Mouse (Mus musculus): Measurements from ENCODE around the gene Adrm1.

Adrm1 gene

DNA sequence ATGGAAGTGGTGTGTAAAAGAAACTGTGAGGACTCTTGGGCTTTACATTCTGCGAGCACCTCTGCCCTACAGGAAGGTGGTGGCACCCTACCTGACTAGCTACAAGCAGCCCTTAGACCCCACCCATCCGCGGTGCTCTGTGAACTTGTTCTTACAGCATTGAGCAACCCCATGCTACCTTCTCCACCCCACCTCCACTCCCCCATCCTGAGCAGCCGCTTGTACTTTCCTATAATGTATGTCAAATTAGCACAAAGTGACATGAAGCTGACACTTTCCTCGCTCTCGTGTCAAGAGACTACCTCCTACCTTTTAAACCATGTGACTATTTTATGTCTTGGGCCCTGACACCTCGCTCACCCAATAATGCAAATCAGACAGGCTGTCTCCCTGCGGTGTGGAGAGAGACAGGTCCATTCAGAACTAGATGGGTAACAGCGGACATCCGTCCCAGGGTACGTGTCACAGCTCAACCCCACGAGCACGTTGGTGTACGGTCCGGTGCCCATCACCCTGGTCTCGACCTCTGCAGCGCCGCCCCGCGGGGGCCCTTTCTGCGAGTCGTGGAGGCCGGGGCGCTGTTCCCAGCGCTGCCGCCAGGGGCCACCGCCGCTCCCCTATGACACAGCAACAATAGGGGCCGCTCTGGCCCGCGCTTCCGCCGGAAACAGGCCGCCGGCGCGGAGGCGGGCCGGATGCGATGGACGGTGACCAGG, at the start of gene Adrm1:
Gene Adrm1, plus strand, starts transcription at position 680 of the 716 bp plus-strand sequence.
- DNase-seq (ENCODE audit: low spot score), result peak; percentile 96

DNA sequence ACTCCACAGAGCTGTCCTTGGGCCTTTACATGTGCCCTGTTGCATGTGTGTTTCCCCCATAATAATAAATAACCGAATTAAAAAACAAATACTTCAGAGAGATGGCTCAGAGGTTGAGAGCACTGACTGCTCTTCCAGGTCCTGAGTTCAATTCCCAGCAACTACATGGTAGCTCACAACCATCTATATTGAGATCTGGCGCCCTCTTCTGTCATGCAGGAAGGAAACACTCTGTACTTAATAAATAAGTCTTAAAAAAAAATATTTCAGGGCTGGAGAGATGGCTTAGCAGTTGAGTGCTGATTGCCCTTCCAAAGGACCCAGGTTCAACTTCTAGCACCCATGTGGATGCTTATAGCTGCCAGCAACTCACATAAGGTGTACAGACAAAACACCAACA, 47.1 kb upstream of the Adrm1 start:
- DNase-seq (ENCODE audit: low spot score), result no peak

DNA sequence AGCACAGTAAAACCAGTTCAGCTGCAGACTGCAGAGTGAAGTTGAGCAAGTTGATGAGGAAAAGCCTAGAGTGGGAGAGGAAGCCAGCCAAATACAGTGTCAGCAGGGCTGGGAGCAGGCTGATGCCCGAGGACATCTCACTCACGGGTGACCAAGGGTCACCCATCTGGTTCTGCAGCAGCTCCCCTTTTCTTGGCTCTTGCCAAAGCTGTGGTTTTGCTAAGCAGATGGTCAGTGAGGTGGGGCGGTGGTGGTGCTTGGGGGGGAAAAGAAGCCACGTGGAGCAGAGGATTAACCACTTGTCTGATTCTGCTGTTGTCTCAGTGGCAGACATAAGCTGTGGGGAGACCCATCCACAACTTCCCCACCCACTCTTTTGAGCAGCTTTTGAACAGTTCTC, 45.1 kb upstream of the Adrm1 start:
- peak; percentile 40 for DNase-seq (ENCODE audit: low spot score)

DNA sequence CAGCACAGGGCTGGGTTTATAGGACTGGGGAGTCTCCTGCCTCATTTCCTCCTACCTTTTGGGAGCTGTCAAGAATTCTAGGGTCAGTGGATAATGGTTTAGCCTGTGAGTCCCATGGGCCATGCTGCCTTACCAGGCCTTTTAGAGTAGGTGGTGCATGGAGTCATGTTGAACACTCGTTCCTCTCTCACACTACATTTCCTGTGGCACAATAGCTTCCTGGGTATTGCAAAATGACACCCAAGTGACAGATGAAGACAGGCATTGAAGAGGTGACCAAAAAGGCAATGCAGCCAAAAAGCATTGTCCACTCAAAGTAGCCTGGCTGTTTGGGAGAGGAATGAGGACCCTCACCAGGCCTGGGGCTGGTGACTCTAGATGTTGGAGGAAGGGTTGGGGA, 43.6 kb upstream of the Adrm1 start:
- no peak for DNase-seq (ENCODE audit: low spot score)

DNA sequence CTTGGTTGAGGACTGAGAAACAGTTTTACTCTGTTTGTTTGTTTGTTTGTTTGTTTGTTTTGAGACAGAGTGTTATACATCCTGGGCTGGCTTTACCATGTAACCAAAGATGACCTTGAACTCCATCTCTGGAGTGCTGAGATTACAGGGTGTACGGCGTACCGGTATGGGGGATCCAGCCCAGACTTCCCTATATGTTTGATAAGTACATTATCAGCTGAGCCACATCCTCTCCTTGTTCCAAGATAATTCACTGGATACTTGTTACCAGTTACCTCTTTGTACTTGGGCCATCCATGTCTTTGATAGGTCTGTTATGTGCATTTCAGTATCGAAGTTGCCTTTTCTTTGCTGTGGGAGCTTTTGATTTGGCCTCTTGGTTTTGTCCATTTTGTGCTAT, 38.1 kb upstream of the Adrm1 start:
- DNase-seq (ENCODE audit: low spot score), result no peak

DNA sequence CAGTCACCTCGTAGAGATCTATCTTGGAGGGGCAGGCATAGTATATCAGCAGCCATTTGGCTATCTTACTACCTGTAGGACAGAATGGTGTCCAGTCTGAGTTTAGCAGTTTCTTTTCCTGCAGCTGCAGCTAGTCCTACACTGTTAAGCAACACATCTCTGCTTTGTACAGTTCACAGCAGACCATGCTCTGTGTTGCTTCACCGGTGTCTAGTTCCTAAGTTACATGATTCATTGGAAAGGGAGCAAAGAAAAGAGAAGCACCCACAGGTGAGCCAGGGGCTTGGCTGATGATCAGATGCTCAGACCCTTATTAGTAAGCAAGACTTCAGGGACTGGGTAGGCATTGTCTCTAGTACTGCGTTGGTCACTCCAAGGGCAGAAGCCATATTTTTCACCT, 37.4 kb upstream of the Adrm1 start:
- DNase-seq (ENCODE audit: low spot score), result no peak

DNA sequence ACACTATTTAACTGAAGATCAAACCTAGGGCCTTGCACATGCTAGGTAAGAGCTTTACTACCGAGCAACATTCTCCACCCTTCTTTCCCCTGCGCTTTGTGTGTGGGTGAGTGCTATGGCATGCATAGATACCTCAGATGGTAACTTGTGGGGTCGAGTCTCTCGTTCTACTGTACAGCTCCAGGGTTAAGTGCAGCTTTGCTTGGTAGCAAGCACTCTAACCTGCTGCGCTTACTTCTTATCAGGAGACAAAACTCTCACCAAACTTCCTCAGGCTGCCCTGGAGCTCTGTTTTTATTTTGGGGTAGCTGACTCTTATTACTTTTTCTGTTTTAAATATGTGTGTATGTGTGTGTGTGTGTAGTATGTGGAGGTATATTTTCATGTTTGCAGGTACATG, 35.9 kb upstream of the Adrm1 start:
- DNase-seq (ENCODE audit: low spot score), result no peak

DNA sequence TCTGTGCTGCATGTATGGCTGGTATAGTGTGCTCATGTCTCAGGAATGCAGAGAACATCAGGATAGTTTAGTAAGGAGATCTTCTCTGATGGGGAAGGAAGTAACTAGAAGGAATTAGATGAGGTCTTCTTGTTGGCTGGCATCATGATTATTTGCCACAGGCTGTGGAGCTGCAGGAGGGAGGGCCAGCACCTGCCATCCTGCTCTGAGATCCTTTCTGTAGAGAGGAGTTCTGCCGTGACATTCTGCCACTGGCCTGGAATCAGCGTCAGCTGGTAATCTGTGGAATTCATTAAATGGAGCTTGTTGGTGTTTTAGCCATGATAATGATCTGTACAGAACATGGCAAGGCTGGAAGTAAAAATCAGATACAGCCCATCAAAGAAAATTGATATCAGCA, 25.2 kb upstream of the Adrm1 start:
- DNase-seq (ENCODE audit: low spot score), result no peak

DNA sequence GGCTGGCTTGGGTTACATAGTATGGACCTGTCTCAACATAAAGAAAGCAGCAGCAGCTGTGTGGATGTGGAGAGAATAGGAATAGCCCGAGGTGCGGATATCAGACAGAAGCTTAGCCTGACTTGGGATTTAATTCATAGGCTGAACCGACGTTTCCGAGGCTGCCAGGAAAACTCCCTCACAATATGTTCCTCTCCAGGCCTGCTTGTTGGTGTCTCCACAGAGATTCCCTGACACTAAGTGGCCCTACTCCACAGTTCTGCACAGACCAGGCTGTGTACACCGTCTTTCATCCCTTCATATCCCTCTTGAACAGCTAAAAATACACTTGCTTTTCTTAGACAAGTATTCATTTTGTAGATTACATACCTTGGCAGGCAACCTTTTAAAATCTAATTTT, 23.9 kb upstream of the Adrm1 start:
- no peak for DNase-seq (ENCODE audit: low spot score)

DNA sequence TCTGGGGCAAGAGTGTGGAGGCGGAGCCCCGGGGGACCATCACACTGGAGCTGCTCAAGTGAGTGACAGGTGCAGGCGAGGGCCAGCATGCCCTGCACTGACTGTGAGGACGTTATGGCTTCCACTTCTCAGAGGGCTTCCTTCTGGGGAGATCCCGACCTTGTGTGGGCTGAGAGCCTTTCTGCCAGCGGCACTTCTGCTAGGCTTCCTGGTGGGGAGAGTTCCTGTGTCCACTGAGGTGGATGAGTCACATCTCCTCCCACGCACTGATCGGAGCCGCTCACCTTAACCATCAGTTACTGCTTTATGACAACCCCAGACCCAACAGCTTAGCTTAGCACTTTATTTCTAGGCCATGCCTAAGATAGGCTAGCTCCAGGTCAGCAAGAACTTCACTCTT, 22.7 kb upstream of the Adrm1 start:
- DNase-seq (ENCODE audit: low spot score), result no peak

DNA sequence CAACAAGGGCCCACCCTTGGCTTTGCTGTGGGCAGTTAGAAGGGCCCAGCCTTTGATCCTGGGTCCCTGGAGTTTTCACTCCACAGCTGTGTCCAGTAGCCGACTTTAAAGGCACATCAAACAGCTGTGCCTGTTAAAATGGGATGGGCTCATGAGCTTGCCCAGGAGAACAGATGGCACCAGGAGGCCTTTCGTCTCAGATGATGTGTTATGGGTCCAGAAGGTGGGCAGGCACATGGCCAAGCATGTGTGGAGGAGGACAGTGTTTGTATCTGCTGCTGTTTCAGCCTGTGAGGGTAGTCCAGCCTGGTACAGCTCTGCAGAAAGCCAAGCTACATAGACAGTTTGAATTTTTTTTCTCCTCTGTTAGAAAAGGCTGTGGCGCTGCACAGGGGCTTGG, 16.5 kb upstream of the Adrm1 start:
- no peak for DNase-seq (ENCODE audit: low spot score)

DNA sequence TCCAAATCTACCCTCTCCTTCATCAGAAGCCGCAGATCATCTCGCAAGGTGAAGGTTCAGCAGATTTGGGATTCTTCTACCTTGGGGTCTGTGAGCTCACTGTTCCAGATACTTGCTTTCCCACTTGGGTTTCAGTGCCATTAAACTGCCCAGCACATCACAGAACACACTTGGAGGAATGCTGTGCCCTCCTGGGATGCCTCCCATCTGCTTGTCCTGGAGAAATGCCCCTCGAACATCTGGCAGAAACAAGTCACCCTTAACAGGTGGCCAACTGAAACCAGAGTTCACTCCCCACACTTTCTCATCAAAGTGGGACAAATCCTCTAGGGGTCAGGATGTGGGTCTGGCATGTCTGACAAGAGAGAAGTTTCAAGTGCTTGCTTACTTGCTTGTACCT, 12.7 kb upstream of the Adrm1 start:
- no peak for DNase-seq (ENCODE audit: low spot score)

DNA sequence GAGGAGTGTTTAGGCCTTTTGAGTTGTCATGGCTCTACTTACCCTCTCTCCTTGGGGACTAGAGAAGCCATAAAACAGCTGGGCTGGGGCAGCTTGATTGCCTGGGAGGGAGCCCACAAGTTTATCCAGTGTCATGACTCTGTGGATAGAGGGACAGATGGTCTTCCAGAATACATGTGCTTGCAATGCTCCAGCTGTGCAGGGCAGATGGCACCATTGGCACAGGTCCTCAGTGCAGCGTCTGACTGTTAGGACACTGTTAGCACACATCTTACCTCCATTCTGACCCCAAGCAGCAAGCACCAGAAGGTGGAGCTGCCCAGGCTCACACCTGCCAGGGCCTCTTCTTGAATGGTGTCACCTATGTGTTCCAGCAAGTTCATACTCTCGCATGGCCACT, 5.4 kb upstream of the Adrm1 start:
- DNase-seq (ENCODE audit: low spot score), result no peak

DNA sequence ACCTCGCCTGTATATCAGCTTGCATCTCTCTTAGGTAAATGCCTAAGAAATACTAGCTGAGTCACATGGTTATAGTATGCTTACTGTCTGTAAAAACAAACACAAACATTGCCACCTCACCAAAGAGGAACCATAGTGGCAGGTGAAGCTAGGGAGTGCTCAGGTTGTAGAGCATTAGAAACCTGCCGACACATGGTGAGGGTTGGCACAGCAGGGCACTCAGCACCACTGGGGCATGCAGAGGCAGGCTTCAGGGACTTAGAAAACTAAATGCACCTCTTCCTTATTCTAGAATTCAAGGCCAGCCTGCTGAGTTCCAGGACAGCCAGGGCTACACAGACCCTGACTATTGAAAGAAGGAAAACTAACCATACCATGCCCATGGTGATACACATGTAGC, 4.4 kb upstream of the Adrm1 start:
- DNase-seq (ENCODE audit: low spot score), result no peak

DNA sequence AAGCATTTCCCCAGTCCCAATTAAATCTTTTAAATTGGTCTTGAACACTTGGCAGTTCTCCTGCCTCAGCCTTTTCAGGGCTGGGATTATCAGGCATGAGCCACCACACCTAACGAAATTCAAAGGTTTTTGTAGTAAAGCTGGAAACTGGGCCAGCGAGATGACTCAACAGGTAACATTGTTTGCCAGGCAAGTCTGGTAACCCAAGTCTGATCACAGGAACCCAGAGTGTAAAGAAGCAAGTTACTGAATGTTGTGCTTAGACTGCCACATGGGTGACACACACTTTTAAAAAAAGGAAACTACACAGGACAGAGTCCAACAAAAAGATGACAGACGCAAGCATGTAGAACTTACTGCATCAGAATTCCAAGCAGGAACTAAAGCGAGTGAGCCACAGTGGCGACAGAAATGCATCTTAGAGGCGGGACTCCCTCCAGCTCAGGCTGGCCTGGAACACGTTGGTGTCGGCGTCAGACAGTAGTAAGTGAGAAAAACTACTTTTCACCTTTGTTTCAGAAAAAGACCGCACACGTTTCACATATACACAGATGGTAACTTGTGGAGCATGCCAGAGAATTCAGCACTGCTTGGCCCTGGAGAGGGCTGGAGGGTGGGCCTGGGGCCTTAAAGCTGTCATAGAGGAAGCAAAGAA, 1.0 kb upstream of the Adrm1 start:
- DNase-seq (ENCODE audit: low spot score), result no peak

DNA sequence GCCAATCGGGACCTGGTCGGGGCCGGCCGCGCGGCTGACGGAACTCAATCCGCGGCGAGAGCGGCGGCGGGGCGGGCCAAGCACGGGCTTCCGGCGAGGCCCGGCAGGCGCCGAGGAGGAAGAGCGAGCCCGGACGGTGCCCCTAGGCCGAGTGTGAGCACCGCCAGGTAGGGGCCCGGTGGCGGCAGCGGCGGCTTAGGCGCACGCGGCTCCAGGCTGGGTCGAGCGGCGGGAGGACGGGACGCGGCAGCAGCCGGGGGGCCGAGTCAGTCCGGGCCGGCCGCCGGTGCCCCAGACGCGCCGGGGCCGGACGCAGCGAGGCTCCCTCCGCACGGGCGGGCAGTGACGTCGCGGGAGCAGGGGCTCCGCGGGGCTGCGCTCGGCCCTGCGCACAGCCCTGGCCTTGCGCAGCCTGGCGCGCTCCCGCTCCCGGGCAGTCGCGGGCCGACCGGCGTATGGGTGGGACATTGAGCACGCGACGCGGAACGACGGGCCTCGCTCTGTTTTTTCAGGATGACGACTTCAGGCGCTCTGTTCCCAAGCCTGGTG, 311 bp downstream of the Adrm1 start:
- DNase-seq (ENCODE audit: low spot score), result no peak

DNA sequence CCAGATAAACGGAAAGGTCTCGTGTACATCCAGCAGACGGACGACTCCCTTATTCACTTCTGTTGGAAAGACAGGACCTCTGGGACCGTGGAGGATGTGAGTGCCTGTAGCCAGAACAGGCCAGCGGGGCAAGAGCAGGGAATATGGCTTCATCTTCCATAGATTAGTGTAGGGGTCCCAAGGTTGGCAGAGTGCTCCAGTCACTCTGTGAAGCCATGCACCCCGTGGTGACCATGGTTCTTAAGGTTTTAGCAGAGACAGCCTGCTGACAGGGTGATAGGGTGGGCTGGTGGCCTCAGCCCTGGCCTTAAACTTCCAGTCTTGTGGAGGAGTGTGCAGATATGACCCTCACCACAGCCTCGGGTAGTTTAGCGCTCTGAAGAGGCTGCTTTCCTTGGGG, 867 bp downstream of the Adrm1 start:
- no peak for DNase-seq (ENCODE audit: low spot score)

DNA sequence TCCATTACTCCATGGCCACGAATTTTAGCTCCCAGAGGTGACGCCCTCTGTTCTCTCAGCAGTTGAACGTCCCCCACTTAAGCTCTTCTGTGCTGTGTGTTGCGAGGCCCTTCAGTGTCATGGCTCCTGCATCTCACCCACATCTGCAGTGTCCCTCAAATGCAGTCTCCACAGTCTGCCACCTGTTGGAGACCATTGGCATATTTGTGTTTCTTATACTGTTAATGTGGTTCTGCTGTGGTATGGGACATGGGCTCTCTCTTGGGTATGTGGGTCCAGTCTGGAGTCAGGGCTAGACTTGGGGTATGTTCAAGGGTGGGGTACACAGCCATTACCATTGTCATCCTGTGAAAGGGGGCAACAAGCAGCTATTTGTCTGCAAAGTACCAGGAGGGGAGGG, 1.9 kb downstream of the Adrm1 start:
- no peak for DNase-seq (ENCODE audit: low spot score)

DNA sequence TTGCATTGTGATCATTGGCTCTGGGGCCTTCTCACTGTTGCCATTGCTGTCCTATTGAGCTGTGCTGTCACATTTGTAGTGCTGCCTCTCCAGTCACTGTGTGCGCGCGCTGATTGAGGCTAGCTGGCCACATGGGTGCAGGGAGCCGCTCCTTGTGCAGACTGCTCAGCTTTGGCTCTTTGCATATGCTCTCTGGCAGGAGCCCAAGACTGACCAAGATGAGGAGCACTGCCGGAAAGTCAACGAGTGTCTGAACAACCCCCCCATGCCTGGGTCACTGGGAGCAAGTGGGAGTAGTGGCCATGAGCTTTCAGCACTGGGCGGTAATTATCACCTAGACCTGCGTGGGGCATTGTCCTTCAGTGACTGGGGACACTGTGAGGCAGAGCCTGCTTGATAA, 2.4 kb downstream of the Adrm1 start:
- peak; percentile 84 for DNase-seq (ENCODE audit: low spot score)

DNA sequence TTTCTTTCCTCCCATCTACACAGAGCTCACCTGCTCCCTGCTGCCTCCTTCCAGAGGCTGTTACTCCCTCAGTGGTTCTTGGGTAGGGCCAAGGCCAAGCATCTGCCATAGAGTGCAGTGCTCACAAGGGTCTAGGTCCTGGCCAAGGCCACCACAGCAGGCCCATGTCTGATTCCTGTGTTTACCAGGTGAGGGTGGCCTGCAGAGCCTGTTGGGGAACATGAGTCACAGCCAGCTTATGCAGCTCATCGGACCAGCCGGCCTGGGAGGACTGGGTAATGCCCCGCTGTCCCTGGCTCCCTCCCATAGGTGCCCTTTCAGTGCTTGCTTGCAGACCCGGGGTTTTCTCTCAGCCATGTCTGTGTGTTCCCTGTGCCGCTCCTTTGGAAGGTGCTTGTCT, 2.8 kb downstream of the Adrm1 start:
- no peak for DNase-seq (ENCODE audit: low spot score)

DNA sequence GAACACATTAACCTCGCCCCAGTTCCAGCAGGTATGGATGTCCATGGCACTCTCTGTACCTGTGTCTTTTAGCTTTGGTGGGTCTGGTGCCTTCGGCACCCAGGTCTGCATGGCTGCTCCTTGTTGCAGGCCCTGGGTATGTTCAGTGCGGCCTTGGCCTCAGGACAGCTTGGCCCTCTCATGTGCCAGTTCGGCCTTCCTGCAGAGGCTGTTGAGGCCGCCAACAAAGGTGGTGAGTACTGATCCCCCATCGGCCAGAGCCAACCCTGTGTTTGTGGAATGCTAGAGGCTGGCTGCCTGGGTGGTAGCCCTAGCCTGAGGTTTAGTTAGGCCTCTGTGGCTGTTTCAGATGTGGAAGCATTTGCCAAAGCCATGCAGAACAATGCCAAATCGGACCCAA, 4.4 kb downstream of the Adrm1 start:
- no peak for DNase-seq (ENCODE audit: low spot score)

DNA sequence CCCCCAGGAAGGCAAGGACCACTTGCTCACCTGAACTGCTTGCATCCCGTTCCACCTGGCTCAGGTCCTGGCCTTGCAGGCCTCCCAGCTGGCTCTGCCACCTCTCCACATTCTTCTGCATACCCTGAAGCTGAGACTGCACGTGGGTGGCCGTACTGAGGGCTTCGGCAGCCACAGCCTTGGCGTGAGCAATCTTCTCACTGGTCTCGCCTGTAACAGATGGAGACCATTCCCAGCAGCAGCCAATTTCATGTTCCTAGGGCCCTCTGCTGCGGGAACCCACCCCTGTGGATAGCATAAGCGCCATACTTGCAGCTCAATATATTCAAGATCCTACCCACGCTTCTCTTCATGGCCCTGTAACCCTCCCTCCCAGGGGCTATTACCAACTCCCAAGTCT, 10.3 kb downstream of the Adrm1 start:
- no peak for DNase-seq (ENCODE audit: low spot score)

DNA sequence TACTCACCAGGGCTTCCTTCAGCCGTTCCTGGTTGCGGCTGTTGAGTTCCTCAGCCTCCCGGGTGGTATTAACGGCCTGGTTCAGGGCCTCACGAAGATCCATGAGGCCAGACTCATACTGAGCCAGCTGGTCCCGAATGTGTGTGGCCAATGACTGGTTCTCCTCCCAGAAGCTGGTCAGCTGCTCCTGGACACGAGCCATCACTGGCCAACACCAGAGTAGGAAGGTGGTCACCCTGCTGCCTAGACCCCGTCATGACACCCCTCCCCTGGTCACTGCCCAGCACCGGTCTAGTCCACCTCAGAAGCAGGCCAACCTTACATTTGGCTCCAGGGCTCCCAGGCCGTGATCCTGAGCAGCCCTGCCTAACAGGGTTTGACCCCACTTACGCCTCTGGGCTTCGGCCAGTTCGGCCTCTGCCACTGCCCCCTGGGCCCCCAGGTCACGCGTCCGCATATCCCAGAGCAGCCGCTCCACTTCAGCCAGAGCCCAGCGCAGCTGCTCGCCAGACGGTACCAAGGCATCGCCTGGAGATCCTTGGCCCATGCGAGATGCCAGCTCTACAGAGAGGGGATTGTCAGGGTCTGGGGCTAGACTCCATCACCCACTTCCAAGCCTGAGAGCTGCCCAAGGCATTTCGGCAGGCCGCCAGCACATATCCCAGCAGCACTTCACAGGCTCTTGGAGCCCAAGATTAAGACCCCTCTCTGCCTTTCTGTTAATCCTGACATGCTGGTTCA, 12.9 kb downstream of the Adrm1 start:
- DNase-seq (ENCODE audit: low spot score), result no peak

All from testis, postnatal 14 days (tissue).